Mouse (Mus musculus) embryonic fibroblast, embryonic 13.5 days (primary cell): Measurements from ENCODE around the gene Uqcc3. TPM values are rescaled to one million over a fixed set of nuclear protein-coding genes. Genes with fewer than 3 reads are reported as not detected.

Experiments
- H3K27ac ChIP-seq: 2 replicates; pipeline ENCODE4 v1.5.1; 2012; ENCODE audit warnings: low read length, control low read depth, inconsistent platforms; ENCODE audit not compliant: insufficient read depth
- H3K4me1 ChIP-seq: 2 replicates; pipeline ENCODE4 v1.6.1; 2011; ENCODE audit warnings: low read length; ENCODE audit not compliant: control insufficient read depth, insufficient read depth
- H3K4me3 ChIP-seq: 2 replicates; pipeline ENCODE4 v1.5.1; 2011; ENCODE audit warnings: mild to moderate bottlenecking, control low read depth, low read length; ENCODE audit not compliant: insufficient read depth
- CTCF ChIP-seq: IDR thresholded peaks from 2 replicates; pipeline ENCODE4 v1.5.1; 2011; ENCODE audit warnings: mild to moderate bottlenecking, control low read depth, low read length, moderate library complexity, borderline replicate concordance; ENCODE audit not compliant: insufficient read depth
- POLR2A ChIP-seq: IDR thresholded peaks from 2 replicates; pipeline ENCODE4 v1.6.1; 2011; ENCODE audit warnings: low read depth, mild to moderate bottlenecking, control low read depth, low read length, moderate library complexity
- polyA plus RNA-seq: library from polyadenylated mRNA; stranded (reverse); fragments of >200 nt; gene quantifications from 2 replicates; pipeline ENCODE4 v1.2.4, GENCODE M21; 2011; ENCODE audit warnings: low read depth; ENCODE audit not compliant: missing spikeins, insufficient read length

Uqcc3 gene
- polyA plus RNA-seq: 16.3 and 22.3 TPM in 2 replicates

- TF ChIP-seq POLR2A (peak; percentile 86), CTCF (no peak)
- Histone ChIP-seq H3K4me3 (peak within 1 kb of the TSS; percentile 70), H3K4me1 (no peaks in the 10 kb centered on the region), H3K27ac (peak within 1 kb of the TSS; percentile 47)
These were observed at the start of gene Uqcc3 for GRCm38 (mm10) chr19:8880311-8881033. Uqcc3 (minus strand) TSS chr19:8880923.

GRCm38 (mm10) chr19:8930117-8930516, 49.4 kb upstream of the Uqcc3 start:
- Histone ChIP-seq H3K4me1 (peaks cover 3% of the 10 kb centered on the region; the same call in 1 of the 2 replicates), H3K27ac (no peak overlapping the region), H3K4me3 (peak overlapping the region; percentile 84)
- no peak for TF ChIP-seq POLR2A
- TF ChIP-seq CTCF: no peak

GRCm38 (mm10) chr19:8929224-8930088, 48.7 kb upstream of the Uqcc3 start, which contains the start of the genes Rom1 and Eml3:
Rom1 (minus strand) TSS chr19:8929356.
Eml3 (plus strand) TSS chr19:8929552.
- peak within 1 kb of the TSS; percentile 84 for H3K4me3 ChIP-seq
- TF ChIP-seq CTCF (0 out of 2 replicates have a peak, but pooled peaks have one; percentile 10), POLR2A (peak; percentile 56)

GRCm38 (mm10) chr19:8928689-8929223, 48.0 kb upstream of the Uqcc3 start:
- Histone ChIP-seq H3K4me1 (peaks cover 3% of the 10 kb centered on the region; the same call in 1 of the 2 replicates), H3K27ac (no peak overlapping the region), H3K4me3 (peak overlapping the region; percentile 84; the same call in 1 of the 2 replicates)
- TF ChIP-seq POLR2A (no peak; the same call in 1 of the 2 replicates), CTCF (no peak)

More at GRCm38 (mm10) chr19:8929224-8930088, 48.7 kb upstream of the Uqcc3 start, which contains the start of the genes Rom1 and Eml3:
- Histone ChIP-seq H3K4me1 (peaks cover 3% of the 10 kb centered on the region; the same call in 1 of the 2 replicates), H3K27ac (peak within 1 kb of the TSS; percentile 23; the same call in 1 of the 2 replicates)

- TF ChIP-seq POLR2A (no peak), CTCF (no peak)
- no peak overlapping the region for H3K27ac ChIP-seq
- no peak overlapping the region for H3K4me3 ChIP-seq
- peaks cover 3% of the 10 kb centered on the region; the same call in 1 of the 2 replicates for H3K4me1 ChIP-seq
These were observed 47.3 kb upstream of the Uqcc3 start for GRCm38 (mm10) chr19:8927891-8928525.

- H3K27ac ChIP-seq: no peak overlapping the region
- peaks cover 7% of the 10 kb centered on the region; the same call in 1 of the 2 replicates for H3K4me1 ChIP-seq
- TF ChIP-seq CTCF: no peak
- TF ChIP-seq POLR2A: no peak
- H3K4me3 ChIP-seq: no peak overlapping the region
These were observed 46.0 kb upstream of the Uqcc3 start for GRCm38 (mm10) chr19:8926766-8927165.

- Histone ChIP-seq H3K4me3 (peak overlapping the region; percentile 99), H3K4me1 (0 out of 2 replicates have a peak, but pooled peaks cover 4% of the 10 kb centered on the region), H3K27ac (no peak overlapping the region)
- TF ChIP-seq POLR2A (no peak), CTCF (no peak)
These were observed 41.0 kb upstream of the Uqcc3 start for GRCm38 (mm10) chr19:8921741-8922140.

GRCm38 (mm10) chr19:8920836-8921291, 40.1 kb upstream of the Uqcc3 start:
- TF ChIP-seq POLR2A: no peak
- TF ChIP-seq CTCF: no peak
- peak overlapping the region; percentile 79 for H3K27ac ChIP-seq
- H3K4me3 ChIP-seq: peak overlapping the region; percentile 99
- 0 out of 2 replicates have a peak, but pooled peaks cover 4% of the 10 kb centered on the region for H3K4me1 ChIP-seq
